Mouse (Mus musculus): ENCODE measurements around the gene Clcf1. TPM values are rescaled to one million over a fixed set of nuclear protein-coding genes. Genes with fewer than 3 reads are reported as not detected.

Gene Clcf1
- total and polyA plus RNA-seq, 3 experiments = 0.42 to 2.3 TPM; not detected in 1

DNA sequence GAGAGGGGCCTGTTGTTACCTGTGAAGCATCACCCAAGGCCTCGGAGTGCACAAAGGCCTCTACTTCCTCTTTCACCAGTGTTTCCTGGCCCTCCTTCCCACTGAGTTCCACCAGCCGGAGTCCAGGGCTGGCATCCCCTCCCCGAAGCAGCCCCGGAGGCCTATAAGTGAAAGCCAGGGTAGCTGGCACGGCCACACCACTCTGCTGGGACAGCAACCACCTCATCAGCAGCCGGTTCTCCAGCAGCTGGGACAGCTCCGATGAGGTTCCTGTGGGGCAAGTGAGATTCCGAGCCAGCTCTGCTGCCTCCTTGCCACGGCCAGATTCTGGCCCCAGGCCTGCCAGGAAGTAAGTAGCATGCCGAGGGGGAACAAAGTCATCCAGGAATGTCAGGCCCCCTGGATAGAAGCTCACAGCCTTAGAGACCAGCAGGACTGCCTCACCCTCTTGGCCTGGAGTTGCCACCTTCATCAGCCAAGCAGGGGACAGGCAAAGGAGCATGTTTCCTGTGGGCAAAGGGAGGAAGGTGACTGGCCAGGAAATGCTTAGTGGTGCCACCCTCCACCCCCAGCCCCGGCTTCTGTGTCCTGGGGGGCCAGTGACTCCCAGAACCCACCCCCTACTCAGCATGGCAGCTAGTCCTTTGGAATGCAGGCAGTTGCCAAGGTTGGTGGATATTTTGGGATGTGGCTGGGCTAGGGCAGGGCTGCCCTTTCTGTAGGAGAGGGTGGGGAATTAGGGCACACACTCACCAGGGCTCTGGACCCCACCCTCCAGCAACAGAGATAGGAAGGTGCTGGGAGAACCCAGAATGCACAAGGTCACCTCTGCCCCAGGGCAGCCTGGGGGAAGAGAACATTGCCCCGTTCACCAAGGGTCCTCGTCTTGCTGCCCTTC, 42.4 kb upstream of the Clcf1 start:
- no peak overlapping the region for H3K4me3 ChIP-seq (ENCODE audit: control insufficient read depth in 1 of 2, insufficient read depth in 1 of 2, low read depth in 2 of 2, low read length in 2 of 2)
- H3K27me3 ChIP-seq (ENCODE audit: control insufficient read depth in 1 of 2, insufficient read depth in 2 of 2, low read length in 2 of 2) = no peaks in the 10 kb centered on the region
- H3K79me2 ChIP-seq (ENCODE audit: control insufficient read depth, insufficient read depth, low read length, poor library complexity) = no peaks in the 10 kb centered on the region; the same call in 1 of the 2 replicates
- H3K36me3 ChIP-seq (ENCODE audit: control insufficient read depth in 1 of 2, insufficient read depth in 2 of 2, low read length in 2 of 2) = peaks cover 0 to 4% of the 10 kb centered on the region in 2 experiments; a peak in 2 of 4 replicates
- H3K4me1 ChIP-seq (ENCODE audit: control insufficient read depth in 1 of 2, insufficient read depth in 2 of 2, low read length in 2 of 2) = peaks cover 0 to 8% of the 10 kb centered on the region in 2 experiments; a peak in 2 of 4 replicates
- no peaks in the 10 kb centered on the region for H3K9me3 ChIP-seq (replicated peaks; ENCODE audit: insufficient read depth, low read length)
- TF ChIP-seq ZNF384 (IDR thresholded peaks at IDR 0.05; ENCODE audit: low read depth, low read length) (no peak), EP300 (IDR thresholded peaks at IDR 0.05; ENCODE audit: low read depth in 1 of 2, low read length in 2 of 2) (no peak), POLR2AphosphoS5 (IDR thresholded peaks at IDR 0.05; ENCODE audit: borderline replicate concordance, low read depth, low read length) (no peak), MAFK (IDR thresholded peaks at IDR 0.05; ENCODE audit: borderline replicate concordance, low read depth, low read length) (no peak), MAZ (IDR thresholded peaks at IDR 0.05; ENCODE audit: low read depth, low read length) (no peak), USF1 (IDR thresholded peaks at IDR 0.05; ENCODE audit: low read depth, low read length) (no peak), NELFE (IDR thresholded peaks at IDR 0.05; ENCODE audit: low read depth, low read length) (no peak)
- DNase-seq (ENCODE audit: low read depth, low spot score) = peak; percentile 20
- no peak overlapping the region for H3K9ac ChIP-seq (ENCODE audit: control insufficient read depth, low read depth, low read length, poor library complexity, severe bottlenecking)
- H3K27ac ChIP-seq (ENCODE audit: control insufficient read depth, low read depth, low read length) = no peak overlapping the region

DNA sequence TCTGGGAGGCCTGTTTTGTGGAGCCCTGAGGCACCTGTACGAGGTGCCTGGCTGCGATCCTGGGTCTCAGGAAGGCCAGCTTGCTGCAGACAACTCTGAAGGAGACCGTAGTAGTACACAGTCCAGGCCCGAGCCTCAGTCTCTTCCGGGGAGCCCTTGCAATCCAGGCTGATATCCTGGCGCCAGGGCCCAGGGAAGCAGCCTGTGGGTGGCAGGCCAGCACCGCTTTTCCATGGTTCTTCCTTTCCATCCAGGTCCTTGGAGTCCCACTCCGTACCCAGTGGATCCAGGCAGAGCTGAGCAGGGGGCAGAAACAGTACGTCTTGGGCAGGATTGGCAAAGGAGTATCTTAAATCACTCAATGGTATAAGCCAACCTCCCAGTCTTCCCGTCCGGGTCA, 41.1 kb upstream of the Clcf1 start:
- no peak overlapping the region for H3K9ac ChIP-seq (ENCODE audit: control insufficient read depth, low read depth, low read length, poor library complexity, severe bottlenecking)
- H3K79me2 ChIP-seq (ENCODE audit: control insufficient read depth, insufficient read depth, low read length, poor library complexity) = no peaks in the 10 kb centered on the region; the same call in 1 of the 2 replicates
- TF ChIP-seq USF2 (IDR thresholded peaks at IDR 0.05; ENCODE audit: borderline replicate concordance in 1 of 2, insufficient read depth in 1 of 2, low read depth in 1 of 2, low read length in 2 of 2) (no peak), MYB (IDR thresholded peaks at IDR 0.05; ENCODE audit: low read depth, low read length) (no peak), GATA1 (IDR thresholded peaks at IDR 0.05; ENCODE audit: low read depth, low read length) (no peak), SMC3 (IDR thresholded peaks at IDR 0.05; ENCODE audit: low read depth, low read length) (no peak), SIN3A (IDR thresholded peaks at IDR 0.05; ENCODE audit: low read length) (no peak), POLR2AphosphoS2 (IDR thresholded peaks at IDR 0.05; ENCODE audit: low read length) (no peak), JUND (IDR thresholded peaks at IDR 0.05; ENCODE audit: low read depth, low read length) (no peak), ZKSCAN1 (IDR thresholded peaks at IDR 0.05; ENCODE audit: low read depth, low read length) (no peak), CHD2 (IDR thresholded peaks at IDR 0.05; ENCODE audit: low read length) (no peak), TBP (IDR thresholded peaks at IDR 0.05; ENCODE audit: low read depth, low read length) (no peak), RCOR1 (IDR thresholded peaks at IDR 0.05; ENCODE audit: low read depth, low read length) (no peak), TAL1 (IDR thresholded peaks at IDR 0.05; ENCODE audit: low read length) (no peak), MAX (IDR thresholded peaks at IDR 0.05; ENCODE audit: low read length) (no peak)
- no peak overlapping the region for H3K4me3 ChIP-seq (ENCODE audit: control insufficient read depth in 1 of 2, insufficient read depth in 1 of 2, low read depth in 2 of 2, low read length in 2 of 2)
- no peak overlapping the region for H3K27ac ChIP-seq (ENCODE audit: control insufficient read depth, low read depth, low read length)
- H3K27me3 ChIP-seq (ENCODE audit: control insufficient read depth in 1 of 2, insufficient read depth in 2 of 2, low read length in 2 of 2) = no peaks in the 10 kb centered on the region
- H3K36me3 ChIP-seq (ENCODE audit: control insufficient read depth in 1 of 2, insufficient read depth in 2 of 2, low read length in 2 of 2) = peaks cover 0 to 4% of the 10 kb centered on the region in 2 experiments; a peak in 2 of 4 replicates
- H3K4me1 ChIP-seq (ENCODE audit: control insufficient read depth in 1 of 2, insufficient read depth in 2 of 2, low read length in 2 of 2) = peaks cover 0 to 8% of the 10 kb centered on the region in 2 experiments; a peak in 2 of 4 replicates
- H3K9me3 ChIP-seq (replicated peaks; ENCODE audit: insufficient read depth, low read length) = no peaks in the 10 kb centered on the region
- no peak for DNase-seq (ENCODE audit: low read depth, low spot score)

Measured in MEL (cell line).